Mouse (Mus musculus) kidney, adult 2 months (tissue): ENCODE measurements at regions not wholly inside any gene's neighbourhood (a gene's known extent, or its start where the extent isn't known, plus 50 kb on each side); places are given as distances from the start of the nearest gene placed in this dataset.

Experiments used
- CTCF ChIP-seq: fragments of 200-500 bp; conservative IDR thresholded peaks from 2 replicates; pipeline ENCODE4 v1.5.1; 2011; ENCODE audit warnings: low read depth, mild to moderate bottlenecking, control low read depth, low read length, moderate library complexity, mixed read lengths; ENCODE audit not compliant: insufficient read depth, insufficient read length
- POLR2A ChIP-seq: fragments of 200-500 bp; IDR thresholded peaks from one replicate; pipeline ENCODE4 v1.6.1; 2011; ENCODE audit warnings: low read depth, low read length, control low read depth

GRCm38 (mm10) chr4:40544806-40545205, 72.8 kb downstream of the Tmem215 start:
- TF ChIP-seq CTCF (no peak), POLR2A (no peak)
